Mouse (Mus musculus): ENCODE measurements around the gene Dync2h1.
"Not testable (repeated sequence)": the region's sequence is repeated elsewhere in the genome, so short reads cannot be mapped to it uniquely, and the experiment has no call there.

The Dync2h1 gene

DNA sequence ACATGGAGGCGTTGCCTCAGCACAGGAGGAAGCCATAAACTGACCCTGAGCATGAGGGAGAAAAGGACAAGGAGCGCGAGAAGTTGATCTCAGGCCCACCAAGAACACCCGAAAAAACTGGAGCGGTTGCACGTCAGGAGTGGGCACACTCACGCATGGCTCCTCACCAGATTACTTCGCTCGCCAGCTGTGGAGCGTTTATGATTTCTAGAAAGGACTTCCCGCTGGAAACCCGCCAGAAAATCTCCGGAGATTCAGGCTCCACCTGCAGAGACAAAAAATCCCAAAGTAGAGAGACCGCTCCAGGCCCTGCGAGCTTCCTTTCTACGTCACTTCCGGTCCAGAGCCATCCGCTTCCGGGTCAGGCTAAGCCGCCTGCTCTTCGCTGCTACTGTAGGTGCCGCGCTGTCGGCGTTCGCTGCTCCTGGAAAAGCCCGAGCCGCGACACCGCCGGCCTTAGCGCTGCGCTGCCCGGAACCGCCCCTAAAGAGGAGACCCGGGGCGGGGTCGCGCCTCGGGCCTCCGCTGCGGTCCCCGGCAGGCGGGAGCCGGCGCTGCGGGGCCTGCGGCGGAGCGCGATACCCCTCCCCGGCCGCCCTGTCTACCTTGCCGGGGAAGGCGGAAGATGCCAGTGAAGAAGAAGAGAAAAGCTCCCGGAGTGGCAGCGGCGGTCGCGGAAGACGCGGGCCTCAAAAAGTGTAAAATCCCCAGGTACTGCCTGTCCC lies at the start of gene Dync2h1, which contains the start of gene Dcun1d5:
Gene Dync2h1 (minus strand): TSS at position 275 of the 725 bp plus-strand sequence.
Gene Dcun1d5 (plus strand): TSS at position 349 of the 725 bp plus-strand sequence.
- peak; percentile 94 for DNase-seq (ENCODE audit: low spot score)

DNA sequence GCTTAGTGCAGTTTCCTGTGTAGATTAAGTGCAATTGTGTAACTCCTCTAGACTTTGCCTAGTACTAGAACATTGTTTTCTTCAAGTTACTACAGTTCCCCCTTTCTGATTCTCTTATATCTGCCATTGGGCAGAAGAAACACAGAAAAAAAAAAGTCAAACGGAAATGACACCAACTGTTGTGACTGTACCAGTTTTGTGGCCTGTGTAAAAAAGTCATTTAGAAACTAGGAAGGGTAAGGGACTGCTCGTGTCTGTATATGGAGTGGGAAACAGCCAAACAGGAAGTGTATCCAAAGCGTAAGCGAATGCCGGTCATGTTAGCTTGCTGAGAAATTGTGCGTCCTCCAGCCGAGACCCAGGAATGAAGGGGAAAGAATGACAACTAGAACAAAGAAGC lies 37.2 kb upstream of the Dync2h1 start:
- no peak for DNase-seq (ENCODE audit: low spot score)

DNA sequence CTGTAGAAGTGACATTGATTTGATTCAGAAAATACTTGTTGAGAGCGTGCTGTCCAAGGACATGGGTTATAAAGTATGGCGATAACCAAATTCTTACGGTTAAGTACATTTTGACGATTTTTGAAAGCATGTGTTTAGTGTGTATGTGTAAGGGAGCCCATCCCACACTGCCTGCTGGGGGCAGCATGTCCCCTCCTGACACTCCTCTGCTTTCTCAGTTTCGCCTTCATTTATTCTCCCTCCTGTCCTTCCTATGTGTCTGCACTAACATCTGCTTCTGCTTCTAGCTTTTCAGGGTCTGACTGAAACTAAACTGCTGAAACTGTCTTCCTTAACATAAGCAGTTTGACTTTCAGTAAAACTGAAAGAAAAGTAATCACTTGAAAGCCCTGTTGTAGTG lies 36.8 kb upstream of the Dync2h1 start:
- no peak for DNase-seq (ENCODE audit: low spot score)

DNA sequence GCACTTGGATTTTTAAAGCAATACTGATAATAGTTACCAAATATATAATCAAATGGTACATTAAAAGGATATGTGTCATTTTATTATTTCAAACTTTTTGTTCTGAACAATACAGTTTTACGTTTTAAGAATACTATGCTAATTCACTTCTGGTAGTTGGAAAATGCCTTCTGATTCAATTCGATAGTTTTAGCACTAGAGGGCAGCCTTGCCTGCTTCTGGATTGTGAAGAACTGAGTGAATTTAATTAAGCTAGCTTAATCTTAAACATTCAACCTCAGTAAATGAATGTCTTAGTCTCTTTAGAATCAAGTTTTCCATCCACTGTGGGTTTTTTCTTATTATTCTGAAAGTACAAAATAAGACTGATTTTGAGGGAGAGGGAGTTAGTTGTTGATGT lies 32.0 kb upstream of the Dync2h1 start:
- peak; percentile 54 for DNase-seq (ENCODE audit: low spot score)

DNA sequence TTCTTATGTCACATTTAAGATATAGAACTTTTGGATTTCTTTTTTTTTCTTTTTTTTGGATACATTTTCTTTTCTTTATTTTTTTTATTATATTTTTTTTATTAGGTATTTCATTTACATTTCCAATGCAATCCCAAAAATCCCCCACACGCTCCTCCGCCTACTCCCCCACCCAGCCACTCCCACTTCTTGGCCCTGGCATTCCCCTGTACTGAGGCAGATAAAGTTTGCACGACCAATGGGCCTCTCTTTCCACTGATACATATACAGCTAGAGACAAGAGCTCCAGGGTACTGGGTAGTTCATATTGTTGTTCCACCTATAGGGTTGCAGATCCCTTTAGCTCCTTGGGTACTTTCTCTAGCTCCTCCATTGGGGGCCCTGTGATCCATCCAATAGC lies 6.4 kb upstream of the Dync2h1 start:
- DNase-seq (ENCODE audit: low spot score): not testable (repeated sequence)

DNA sequence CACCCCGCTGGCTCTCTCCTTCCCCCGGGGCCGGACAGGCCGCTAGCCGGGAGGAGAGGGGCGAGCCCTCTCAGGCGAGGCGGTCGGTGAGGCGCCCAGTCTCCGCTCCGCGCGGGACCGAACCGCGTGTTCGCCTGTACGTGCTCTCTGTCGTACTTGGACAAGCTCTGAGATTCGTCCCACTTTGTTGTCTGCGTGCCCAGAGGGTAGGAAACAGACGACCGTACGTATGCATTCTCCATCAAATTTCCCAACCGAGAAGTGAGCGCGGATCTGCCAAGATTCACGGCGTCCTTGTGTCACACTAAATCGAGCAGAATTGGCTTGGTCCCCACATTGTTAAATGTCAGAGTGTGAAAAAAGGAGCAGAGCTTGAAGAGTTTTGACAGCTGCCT lies 648 bp upstream of the Dync2h1 start:
- peak; percentile 41 for DNase-seq (ENCODE audit: low spot score)

DNA sequence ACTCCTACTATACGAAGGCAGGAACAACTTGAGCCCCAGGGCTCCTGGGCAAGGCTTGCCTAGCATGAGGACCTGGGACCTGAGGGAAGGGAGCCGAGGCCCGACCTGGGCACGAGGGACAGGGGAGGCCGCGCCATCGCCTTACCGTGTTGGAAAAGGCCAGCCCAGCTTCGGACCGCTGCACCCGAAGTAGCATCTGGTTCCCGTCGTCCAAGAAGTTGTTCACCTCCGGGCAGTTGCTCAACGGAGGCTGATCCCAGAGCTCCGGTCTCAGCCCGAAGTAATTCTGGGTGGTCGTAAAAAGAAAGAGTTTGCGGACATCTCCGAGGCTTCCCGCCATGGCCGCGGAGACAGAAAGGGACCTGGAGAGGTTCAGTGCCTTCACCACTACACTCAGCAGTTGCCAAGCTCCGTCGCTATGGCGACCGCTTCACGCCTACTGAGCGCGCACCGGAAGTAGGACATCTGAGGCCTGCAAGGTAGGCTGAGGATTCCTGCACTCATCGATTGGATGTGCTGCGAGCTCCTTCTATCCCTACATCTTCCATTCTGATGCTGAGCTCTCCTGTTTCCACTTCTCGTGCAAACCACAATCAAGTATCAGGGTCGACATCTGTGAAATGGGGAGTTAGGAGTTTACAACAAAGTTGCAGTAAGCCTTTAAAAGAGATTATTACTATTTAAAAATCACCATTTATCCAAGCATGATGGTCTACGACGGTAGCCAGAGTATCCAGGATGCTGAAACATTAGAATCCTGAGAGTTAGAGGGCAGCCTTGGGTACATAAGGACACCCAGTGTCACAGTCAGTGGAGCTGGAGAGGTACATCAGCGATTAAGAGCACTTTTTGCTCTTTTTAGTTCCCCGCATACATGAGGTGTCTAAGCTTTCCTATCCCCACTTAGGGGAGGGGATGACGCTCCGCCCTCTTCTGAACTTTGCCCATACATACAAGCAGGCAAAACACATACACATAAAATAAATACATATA lies 7.3 kb downstream of the Dync2h1 start:
- DNase-seq (ENCODE audit: low spot score): peak; percentile 92

DNA sequence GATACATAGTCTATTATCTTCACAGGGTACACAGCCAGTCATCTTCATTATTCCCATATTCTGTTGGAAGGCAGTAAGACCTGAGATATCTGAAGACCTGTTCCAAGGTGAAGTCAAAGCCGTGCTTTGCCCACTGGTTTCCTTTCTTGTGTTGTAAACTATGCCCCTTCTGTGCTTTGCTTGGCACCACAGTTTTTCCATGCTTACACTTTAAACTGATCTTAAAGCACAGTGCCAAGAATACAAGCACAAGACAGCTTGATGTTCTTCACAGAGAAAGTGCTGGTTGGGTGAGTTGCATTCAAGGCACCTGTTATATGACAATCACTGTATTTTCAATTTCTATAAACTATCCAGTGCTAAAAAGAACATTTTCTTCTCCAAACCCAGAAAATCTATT lies 10.5 kb downstream of the Dync2h1 start:
- DNase-seq (ENCODE audit: low spot score): no peak

DNA sequence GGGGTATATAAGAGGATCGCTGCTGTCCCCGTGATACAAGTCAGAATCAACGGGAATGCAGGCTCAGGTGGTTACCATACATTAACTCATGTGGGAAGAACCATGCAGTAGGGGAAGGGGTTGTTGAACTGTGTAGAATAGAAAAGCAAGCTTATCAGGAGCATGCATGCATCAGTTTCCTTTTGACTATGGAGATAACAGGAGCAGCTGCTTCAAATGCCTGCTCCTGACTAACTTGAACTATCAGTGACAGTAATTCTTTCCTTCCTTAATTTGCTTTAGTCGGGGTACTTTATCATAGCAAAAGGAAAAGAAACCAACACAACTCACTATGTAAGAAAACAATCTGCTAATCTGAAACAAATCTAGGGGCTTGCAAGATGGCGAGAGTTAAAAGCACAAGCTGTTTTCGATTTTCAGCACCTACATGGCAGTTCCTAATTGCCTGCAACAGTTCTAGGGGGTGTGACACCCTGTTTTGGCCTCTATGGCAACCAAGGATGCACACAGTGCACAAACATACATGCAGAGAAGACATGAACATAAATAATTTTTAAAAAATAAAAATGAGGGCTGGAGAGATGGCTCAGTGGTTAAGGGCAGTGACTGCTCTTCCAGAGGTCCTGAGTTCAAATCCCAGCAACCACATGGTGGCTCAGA lies 16.8 kb downstream of the Dync2h1 start:
- DNase-seq (ENCODE audit: low spot score): no peak

DNA sequence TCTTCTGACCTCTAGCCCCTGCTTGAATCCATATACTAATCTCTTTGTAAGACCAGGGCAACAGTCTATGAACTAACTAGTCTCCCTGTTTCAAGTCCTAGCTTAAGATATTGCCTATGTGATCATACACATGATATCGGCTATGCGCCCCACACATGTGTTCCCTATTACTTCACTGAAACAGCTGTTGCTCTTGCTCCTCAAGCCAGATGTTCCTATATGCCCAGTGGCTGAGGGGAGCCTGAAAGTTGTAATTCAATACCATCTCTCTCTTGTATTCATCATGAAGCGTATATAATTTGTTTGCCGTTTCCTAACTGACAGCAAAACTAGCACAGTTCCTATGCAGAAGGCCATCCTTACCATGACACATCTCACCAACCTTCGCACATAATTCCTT lies 23.6 kb downstream of the Dync2h1 start:
- no peak for DNase-seq (ENCODE audit: low spot score)

DNA sequence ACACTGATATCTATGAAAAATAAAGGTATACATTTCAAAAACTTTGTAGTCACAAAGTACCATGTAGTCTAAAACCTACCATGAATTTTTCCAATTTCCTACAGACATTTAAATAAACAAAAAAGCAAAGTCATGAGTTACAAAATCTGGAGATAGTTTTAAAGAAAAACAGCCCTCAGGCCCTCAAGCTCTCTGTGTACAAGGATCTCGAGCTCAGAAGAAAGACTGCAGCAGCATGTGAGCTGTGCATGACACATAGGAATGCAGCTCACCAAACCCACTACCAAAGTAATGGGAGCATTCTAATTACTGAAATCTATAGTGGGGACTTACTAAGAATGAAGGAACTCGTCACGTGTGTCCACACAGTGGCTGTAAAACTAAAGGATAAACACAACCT lies 24.5 kb downstream of the Dync2h1 start:
- no peak for DNase-seq (ENCODE audit: low spot score)

DNA sequence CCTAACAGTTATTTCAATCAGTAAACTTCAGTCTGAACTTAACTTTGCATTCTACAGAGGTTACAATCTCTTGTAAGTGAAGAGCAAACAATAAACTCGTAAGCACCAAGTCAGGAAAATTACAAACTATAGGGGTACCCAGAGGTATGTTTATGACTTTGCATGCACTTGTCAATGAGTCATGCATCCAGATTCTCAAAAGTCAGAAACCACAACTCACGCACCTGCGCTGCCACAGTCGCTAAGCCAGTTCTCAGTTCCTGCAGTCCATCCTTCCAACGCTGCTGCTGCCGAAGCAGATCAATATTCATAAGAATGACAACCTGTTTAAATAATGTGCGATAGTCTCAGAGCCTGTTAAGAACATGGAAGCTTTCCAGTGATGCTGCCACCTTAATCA lies 25.6 kb downstream of the Dync2h1 start:
- DNase-seq (ENCODE audit: low spot score): no peak

DNA sequence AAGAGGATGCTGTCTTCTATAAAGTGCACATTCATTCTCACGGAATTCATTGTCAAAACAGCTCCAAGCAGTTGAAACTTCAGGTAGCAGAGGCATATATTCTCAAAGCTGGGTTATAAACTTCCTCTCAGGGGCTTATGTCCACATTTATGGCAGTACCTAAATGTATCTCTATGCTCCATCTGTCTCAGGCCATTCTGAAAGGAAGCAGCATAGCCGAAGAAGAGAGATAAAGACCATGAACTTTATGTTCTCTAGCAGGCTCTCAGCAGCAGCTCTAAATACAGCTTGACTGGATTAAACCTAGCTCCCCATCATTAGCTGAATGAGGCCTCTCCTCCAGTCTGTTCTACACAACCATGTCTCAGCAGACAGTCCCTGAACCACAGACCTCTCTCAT lies 29.9 kb downstream of the Dync2h1 start:
- no peak for DNase-seq (ENCODE audit: low spot score)

DNA sequence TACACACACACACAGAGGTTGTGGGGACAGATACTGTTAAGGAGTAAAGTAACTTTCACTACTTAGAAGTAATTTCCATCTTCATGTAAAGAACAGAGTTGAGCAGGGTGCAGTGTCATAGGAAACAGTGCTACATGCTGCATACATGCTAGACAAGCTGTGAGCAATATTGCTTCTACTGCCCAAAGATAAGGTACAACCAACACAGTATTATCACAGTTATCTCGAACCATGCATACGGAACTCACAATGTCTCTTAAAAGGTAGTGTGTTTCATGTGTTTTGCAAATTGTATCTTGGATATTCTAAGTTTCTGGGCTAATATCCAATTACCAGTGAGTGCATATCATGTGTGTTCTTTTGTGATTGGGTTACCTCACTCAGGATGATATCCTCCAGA lies 61.4 kb downstream of the Dync2h1 start:
- DNase-seq (ENCODE audit: low spot score): no peak

DNA sequence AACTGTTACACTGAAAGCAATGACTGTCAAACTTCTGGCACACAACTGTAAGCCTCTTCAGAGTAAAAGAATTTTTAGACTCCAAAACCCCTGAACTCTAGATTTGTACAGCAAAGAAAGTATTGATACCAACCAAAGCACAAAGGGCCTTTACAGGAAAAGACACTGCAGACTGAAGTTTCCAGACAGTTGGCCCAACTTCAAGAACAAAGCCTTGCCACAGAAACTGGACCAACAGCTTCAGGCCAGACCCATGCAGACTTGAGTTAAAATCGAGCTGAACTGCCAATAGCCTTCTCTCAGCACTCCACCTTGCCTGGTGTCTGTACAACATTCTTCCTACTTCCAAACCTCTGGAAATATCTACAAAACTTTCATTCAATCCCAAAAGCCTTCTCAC lies 74.1 kb downstream of the Dync2h1 start:
- no peak for DNase-seq (ENCODE audit: low spot score)

DNA sequence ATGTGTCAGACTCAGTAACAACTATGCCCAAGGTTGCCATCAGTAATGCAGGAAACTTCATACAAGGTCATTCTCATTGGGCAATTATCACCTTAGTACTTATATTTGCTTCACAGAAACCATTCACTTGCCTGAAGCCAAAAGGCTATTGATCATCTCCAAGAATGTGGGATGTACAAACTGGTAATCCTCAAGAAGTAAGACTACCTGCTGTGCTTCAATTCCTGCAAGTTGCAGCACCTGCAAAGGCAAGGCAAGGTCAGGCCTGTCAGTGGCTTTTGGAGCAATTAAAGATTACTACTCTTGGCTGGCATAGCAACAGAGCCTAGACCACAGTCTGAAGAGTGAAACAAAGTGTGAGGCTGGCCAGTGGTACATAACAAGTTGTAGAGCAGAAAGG lies 82.9 kb downstream of the Dync2h1 start:
- DNase-seq (ENCODE audit: low spot score): no peak

DNA sequence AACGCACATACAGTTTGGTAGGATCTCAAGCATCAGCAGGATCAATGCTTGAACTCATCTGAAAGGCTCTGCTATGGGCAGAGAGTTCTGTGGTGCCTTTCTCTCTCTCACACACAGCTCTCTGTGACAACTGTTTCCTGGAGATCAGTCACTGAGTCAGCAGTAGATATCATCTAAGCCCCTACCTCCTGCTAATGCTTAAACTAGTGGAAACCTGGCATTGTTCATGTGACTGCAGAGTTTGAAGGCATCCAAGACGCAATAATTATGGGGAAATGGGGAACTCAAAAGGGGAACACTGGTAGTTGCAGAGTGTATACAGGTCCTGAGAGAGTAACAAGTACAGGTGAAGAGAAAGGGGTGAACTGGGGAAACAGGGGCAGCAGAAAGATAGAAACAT lies 109.6 kb downstream of the Dync2h1 start:
- DNase-seq (ENCODE audit: low spot score): no peak

DNA sequence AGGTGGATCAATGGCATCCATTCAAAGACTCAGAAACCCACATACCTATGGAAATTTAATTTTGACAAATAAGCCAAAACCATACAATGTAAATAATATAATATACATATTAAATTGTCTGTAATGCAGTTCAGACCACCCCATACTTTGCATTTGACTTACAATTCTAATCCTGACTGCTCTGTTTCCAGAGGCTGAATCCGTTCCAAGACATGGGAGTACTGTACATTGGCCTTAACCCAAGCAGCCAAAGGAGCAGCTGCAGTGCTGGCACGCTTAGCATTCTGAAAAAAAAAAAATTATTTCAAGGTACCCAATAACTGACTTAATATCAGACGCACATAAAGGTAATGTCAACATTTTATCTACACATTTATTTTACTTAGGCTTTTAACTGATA lies 113.4 kb downstream of the Dync2h1 start:
- DNase-seq (ENCODE audit: low spot score): no peak

DNA sequence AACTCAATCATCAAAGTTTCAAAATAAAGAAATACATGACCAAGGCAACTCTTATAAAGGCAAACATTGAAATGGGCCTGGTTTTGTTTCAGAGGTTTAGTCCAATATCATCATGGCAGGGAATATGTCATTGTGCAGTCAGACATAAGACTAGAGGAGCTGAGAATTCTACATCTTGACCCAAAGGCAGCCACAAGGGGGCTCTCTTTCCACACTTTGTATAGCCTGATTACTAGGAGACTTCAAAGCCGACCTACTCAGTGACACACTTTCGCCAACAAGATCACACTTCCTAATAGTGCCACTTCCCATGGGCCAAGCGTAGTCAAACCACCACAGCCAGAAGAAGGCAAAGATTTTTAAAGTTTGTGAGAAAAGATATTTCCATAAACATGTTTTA lies 133.7 kb downstream of the Dync2h1 start:
- peak; percentile 65 for DNase-seq (ENCODE audit: low spot score)

DNA sequence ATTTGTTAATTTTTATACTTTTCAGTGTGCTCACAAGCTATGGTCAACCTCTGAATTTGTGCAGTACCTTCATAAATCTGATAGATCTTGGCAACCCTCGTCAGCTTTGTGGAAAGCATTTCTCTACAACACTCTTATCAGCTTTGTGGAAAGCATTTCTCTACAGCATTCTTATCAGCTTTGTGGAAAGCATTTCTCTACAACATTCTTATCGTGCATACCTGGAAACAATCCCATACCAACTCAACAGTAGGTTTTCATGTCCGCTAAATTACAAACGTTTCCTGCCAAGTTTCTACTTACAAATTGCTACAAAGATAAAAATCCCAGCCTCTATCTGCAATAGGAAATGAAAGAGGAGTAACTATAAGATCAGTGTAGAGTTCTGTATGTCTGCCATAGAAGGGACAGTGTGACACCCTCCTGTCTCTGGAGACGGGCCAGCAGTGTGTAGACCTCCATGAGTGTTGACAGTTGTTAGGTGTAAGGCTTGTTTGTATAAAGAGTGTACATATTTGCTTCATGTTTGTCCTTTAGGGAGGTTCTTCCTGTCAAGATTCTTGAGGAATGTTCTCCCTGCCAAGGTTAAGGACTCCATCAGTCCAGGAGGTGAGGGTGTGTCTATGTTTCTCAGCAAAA lies 141.5 kb downstream of the Dync2h1 start:
- no peak for DNase-seq (ENCODE audit: low spot score)

DNA sequence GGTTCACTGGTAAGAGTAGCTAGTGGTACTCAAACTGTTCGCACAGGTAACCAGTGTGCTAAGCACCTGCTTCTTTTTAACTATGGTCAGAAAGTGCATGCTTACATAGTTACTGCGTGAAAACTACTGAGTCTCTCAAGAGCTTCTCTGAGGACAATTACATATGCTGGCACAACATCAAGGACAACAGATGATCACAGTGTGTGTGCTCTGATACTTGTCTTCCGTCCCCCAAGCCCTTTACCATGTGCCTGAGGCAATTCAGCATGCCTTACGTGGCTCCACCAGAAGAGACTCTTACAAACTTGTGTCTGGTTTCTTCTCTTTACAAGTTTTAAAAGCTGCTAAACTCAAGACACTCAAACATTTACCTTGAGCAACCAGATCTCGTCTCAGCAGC lies 143.0 kb downstream of the Dync2h1 start:
- DNase-seq (ENCODE audit: low spot score): no peak

DNA sequence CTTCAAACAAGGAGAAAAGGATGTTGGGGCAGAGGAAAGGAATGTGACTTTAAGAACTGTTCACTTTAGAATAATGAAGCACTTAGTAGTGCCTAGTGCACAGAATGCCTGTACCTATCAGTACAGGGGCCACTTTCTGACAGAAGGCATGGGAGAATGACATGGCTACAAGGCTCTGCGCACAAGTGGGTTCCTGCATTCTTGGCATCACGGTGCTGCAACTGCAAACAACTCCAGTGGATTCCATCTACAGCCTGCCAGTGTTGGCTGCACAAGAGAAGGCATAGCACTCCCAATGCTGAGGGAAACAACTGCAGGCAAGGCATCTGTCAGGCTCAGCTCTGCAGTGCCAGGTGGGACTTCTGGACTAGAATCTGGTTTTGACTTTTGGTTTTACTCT lies 151.7 kb downstream of the Dync2h1 start:
- no peak for DNase-seq (ENCODE audit: low spot score)

Measured in retina, embryonic 14.5 days (tissue).